In genomic region chr4:132904765-132905309, GRCm38 (mm10) we compare ENCODE assay signal across 10 mouse cellular contexts. TPM values are rescaled to one million over a fixed set of nuclear protein-coding genes. Genes with fewer than 3 reads are reported as not detected.
DNase-seq lines count a peak whose midpoint lies in the region; ATAC-seq lines count a peak whose summit lies in the region.
"Had no signal": no experiment of that assay in that cellular context is flagged by ENCODE, and none has a peak within 500 bp of the region (broad histone marks: within the 10 kb centered on the region; RNA-seq: fewer than 3 reads in every experiment).

No protein-coding gene starts in this region.

- H3K9ac ChIP-seq in liver, embryonic 16.5 days (ENCODE audit: low read depth, low read length): no peak overlapping the region
- H3K9ac ChIP-seq in liver, embryonic 12.5 days: no peak overlapping the region
- H3K9ac ChIP-seq in heart, embryonic 13.5 days: no peak overlapping the region
- H3K9ac ChIP-seq in kidney, embryonic 16.5 days (replicated peaks; ENCODE audit: low read length): no peak overlapping the region
- no peak overlapping the region for H3K9ac ChIP-seq in stomach, embryonic 15.5 days
- H3K9ac ChIP-seq: forebrain, embryonic 13.5 days had no signal

- WGBS in liver, embryonic 16.5 days (ENCODE audit: insufficient replicate concordance): 70% methylated on average over 9 of the region's 9 CpGs
- WGBS in liver, embryonic 12.5 days (ENCODE audit: insufficient replicate concordance): 74% methylated on average over 9 of the region's 9 CpGs
- WGBS in heart, embryonic 13.5 days: 59% methylated on average over 9 of the region's 9 CpGs
- WGBS in kidney, embryonic 16.5 days: 63% methylated on average over 9 of the region's 9 CpGs
- WGBS in stomach, embryonic 15.5 days: 53% methylated on average over 9 of the region's 9 CpGs

- DNase-seq in left cerebral cortex, postnatal 25 days (ENCODE audit: low spot score in 2 of 2): no peak
- DNase-seq in left cerebral cortex, postnatal 14 days (ENCODE audit: low spot score in 2 of 2): no peak

- no peaks in the 10 kb centered on the region for H3K4me1 ChIP-seq in liver, embryonic 16.5 days (ENCODE audit: control insufficient read depth, low read depth, low read length)
- H3K4me1 ChIP-seq in liver, embryonic 12.5 days: peaks cover 6% of the 10 kb centered on the region; the same call in 1 of the 2 replicates
- H3K4me1 ChIP-seq in heart, embryonic 13.5 days: peaks cover 23% of the 10 kb centered on the region
- peaks cover 15% of the 10 kb centered on the region for H3K4me1 ChIP-seq in kidney, embryonic 16.5 days (ENCODE audit: insufficient read depth, low read length)
- no peaks in the 10 kb centered on the region for H3K4me1 ChIP-seq in stomach, embryonic 15.5 days
- H3K4me1 ChIP-seq: forebrain, embryonic 13.5 days had no signal

- H3K27me3 ChIP-seq in liver, embryonic 16.5 days (ENCODE audit: control insufficient read depth, insufficient read depth, low read depth, low read length): no peaks in the 10 kb centered on the region
- H3K27me3 ChIP-seq in liver, embryonic 12.5 days (replicated peaks): no peaks in the 10 kb centered on the region
- H3K27me3 ChIP-seq in heart, embryonic 13.5 days (replicated peaks): no peaks in the 10 kb centered on the region
- no peaks in the 10 kb centered on the region for H3K27me3 ChIP-seq in kidney, embryonic 16.5 days (ENCODE audit: insufficient read depth, low read length)
- H3K27me3 ChIP-seq in stomach, embryonic 15.5 days (replicated peaks): no peaks in the 10 kb centered on the region
- H3K27me3 ChIP-seq: forebrain, embryonic 13.5 days; megakaryocyte, embryonic 14.5 days had no signal

- ATAC-seq in liver, embryonic 16.5 days (ENCODE audit: low read depth): no peak
- no peak for ATAC-seq in liver, embryonic 12.5 days
- ATAC-seq in heart, embryonic 13.5 days (ENCODE audit: extremely low read depth, insufficient number of reproducible peaks, low FRiP score, low TSS enrichment): no peak
- ATAC-seq in kidney, embryonic 16.5 days (ENCODE audit: low FRiP score, low TSS enrichment): 0 out of 2 replicates have a peak, but pooled peaks have one; percentile 23
- no peak for ATAC-seq in stomach, embryonic 15.5 days (ENCODE audit: insufficient read depth, low FRiP score, low read depth)
- ATAC-seq: forebrain, embryonic 13.5 days had no signal

- intact Hi-C loops in left cerebral cortex, postnatal 25 days (cut with DNase I): loop anchor here (10.0 kb wide), 1 partner anchor 370 kb away; the partner anchor contains the start of genes Atpif1 and Dnajc8
- intact Hi-C loops in left cerebral cortex, postnatal 14 days (cut with DNase I): no loop called here

- peak overlapping the region; percentile 9; the same call in 1 of the 2 replicates for H3K27ac ChIP-seq in liver, embryonic 16.5 days (ENCODE audit: low read length)
- H3K27ac ChIP-seq in liver, embryonic 12.5 days: no peak overlapping the region
- H3K27ac ChIP-seq in heart, embryonic 13.5 days (replicated peaks): peak overlapping the region; percentile 56
- H3K27ac ChIP-seq in kidney, embryonic 16.5 days (ENCODE audit: low read length): peak overlapping the region; percentile 82
- H3K27ac ChIP-seq in stomach, embryonic 15.5 days: peak overlapping the region; percentile 35; the same call in 1 of the 2 replicates
- H3K27ac ChIP-seq: forebrain, embryonic 13.5 days had no signal

- peaks cover 26% of the 10 kb centered on the region for H3K36me3 ChIP-seq in liver, embryonic 16.5 days (ENCODE audit: control insufficient read depth, insufficient read depth)
- H3K36me3 ChIP-seq in liver, embryonic 12.5 days: peaks cover 78% of the 10 kb centered on the region
- peaks cover 82% of the 10 kb centered on the region for H3K36me3 ChIP-seq in heart, embryonic 13.5 days
- H3K36me3 ChIP-seq in kidney, embryonic 16.5 days (ENCODE audit: insufficient read depth, low read length): peaks cover 31% of the 10 kb centered on the region
- H3K36me3 ChIP-seq in stomach, embryonic 15.5 days: peaks cover 49% of the 10 kb centered on the region

- no peak overlapping the region for H3K4me2 ChIP-seq in liver, embryonic 16.5 days (ENCODE audit: low read depth, low read length)
- no peak overlapping the region for H3K4me2 ChIP-seq in liver, embryonic 12.5 days
- H3K4me2 ChIP-seq in heart, embryonic 13.5 days: no peak overlapping the region
- H3K4me2 ChIP-seq in kidney, embryonic 16.5 days (replicated peaks; ENCODE audit: low read depth, low read length): 0 out of 2 replicates have a peak overlapping the region, but pooled peaks have one; percentile 19
- H3K4me2 ChIP-seq in stomach, embryonic 15.5 days: no peak overlapping the region
- H3K4me2 ChIP-seq: forebrain, embryonic 13.5 days had no signal

- no peak overlapping the region for H3K4me3 ChIP-seq in liver, embryonic 16.5 days (ENCODE audit: low read depth, low read length)
- H3K4me3 ChIP-seq in liver, embryonic 12.5 days: no peak overlapping the region
- H3K4me3 ChIP-seq in heart, embryonic 13.5 days: no peak overlapping the region
- no peak overlapping the region for H3K4me3 ChIP-seq in kidney, embryonic 16.5 days (ENCODE audit: low read length)
- H3K4me3 ChIP-seq in stomach, embryonic 15.5 days (replicated peaks): no peak overlapping the region
- H3K4me3 ChIP-seq: forebrain, embryonic 13.5 days; megakaryocyte, embryonic 14.5 days had no signal

- no peaks in the 10 kb centered on the region for H3K9me3 ChIP-seq in liver, embryonic 16.5 days (replicated peaks; ENCODE audit: control insufficient read depth, low read length)
- H3K9me3 ChIP-seq in liver, embryonic 12.5 days (replicated peaks): no peaks in the 10 kb centered on the region
- H3K9me3 ChIP-seq in heart, embryonic 13.5 days: no peaks in the 10 kb centered on the region
- H3K9me3 ChIP-seq in kidney, embryonic 16.5 days (ENCODE audit: low read length): no peaks in the 10 kb centered on the region
- H3K9me3 ChIP-seq in stomach, embryonic 15.5 days: no peaks in the 10 kb centered on the region
- H3K9me3 ChIP-seq: forebrain, embryonic 13.5 days; G1E; megakaryocyte, embryonic 14.5 days had no signal

RNA-seq across cellular contexts. Expression of gene Fam76a, which starts 17.5 kb away (rescaled TPM):
- polyA plus RNA-seq in liver, embryonic 16.5 days (2015; fragmentation: Nextera tagmentation; extraction: Ambion mirVana): 24.6 and 27.7 TPM in 2 replicates
- 22.6 and 25.8 TPM in 2 replicates for polyA plus RNA-seq in liver, embryonic 12.5 days (2016; fragmentation: Nextera tagmentation; extraction: Ambion mirVana)
- polyA plus RNA-seq in heart, embryonic 13.5 days (2015; fragmentation: Nextera tagmentation; extraction: Ambion mirVana): 34.8 and 35.6 TPM in 2 replicates
- 37.7 and 42.8 TPM in 2 replicates for polyA plus RNA-seq in kidney, embryonic 16.5 days (2015; fragmentation: Nextera tagmentation; extraction: Ambion mirVana)
- polyA plus RNA-seq in stomach, embryonic 15.5 days (2015; fragmentation: Nextera tagmentation; extraction: Ambion mirVana): 39.3 and 45.5 TPM in 2 replicates
- total RNA-seq in left cerebral cortex, postnatal 25 days (2021): 10 to 100 TPM; 45.8 to 55.0 TPM
- 10 to 100 TPM; 34.7 to 38.6 TPM for total RNA-seq in left cerebral cortex, postnatal 14 days (2021)

RNA-seq across cellular contexts. Expression of gene Stx12, which starts 20.5 kb away (rescaled TPM):
- 15.0 and 17.1 TPM in 2 replicates for polyA plus RNA-seq in liver, embryonic 16.5 days (2015; fragmentation: Nextera tagmentation; extraction: Ambion mirVana)
- polyA plus RNA-seq in liver, embryonic 12.5 days (2016; fragmentation: Nextera tagmentation; extraction: Ambion mirVana): 21.0 and 21.7 TPM in 2 replicates
- 50.5 and 57.0 TPM in 2 replicates for polyA plus RNA-seq in heart, embryonic 13.5 days (2015; fragmentation: Nextera tagmentation; extraction: Ambion mirVana)
- polyA plus RNA-seq in kidney, embryonic 16.5 days (2015; fragmentation: Nextera tagmentation; extraction: Ambion mirVana): 59.9 and 61.8 TPM in 2 replicates
- polyA plus RNA-seq in stomach, embryonic 15.5 days (2015; fragmentation: Nextera tagmentation; extraction: Ambion mirVana): 54.8 and 58.3 TPM in 2 replicates
- total RNA-seq in left cerebral cortex, postnatal 25 days (2021): 10 to 100 TPM; 98.7 to 100.0 TPM
- total RNA-seq in left cerebral cortex, postnatal 14 days (2021): 100 to 1,000 TPM in 1 of 2 experiments, 10 to 100 TPM in 1; 96.2 to 104 TPM
